Mouse (Mus musculus) embryo, embryonic 10 days (tissue): Measurements from ENCODE around the gene Dusp15.

Experiments
- DNase-seq: peaks from one replicate; pipeline ENCODE4 v3.0.0-alpha.2; 2015; ENCODE audit warnings: low spot score

Gene Dusp15

GRCm38 (mm10) chr2:152951065-152951849 lies at the start of gene Dusp15:
Gene Dusp15, minus strand, starts transcription at chr2:152951698.
- peak; percentile 47 for DNase-seq

- DNase-seq: no peak
Observed at GRCm38 (mm10) chr2:152997046-152997445, 45.5 kb upstream of the Dusp15 start.

- DNase-seq: no peak
Observed at GRCm38 (mm10) chr2:152991529-152991928, 40.0 kb upstream of the Dusp15 start.

- no peak for DNase-seq
Observed at GRCm38 (mm10) chr2:152985582-152985981, 34.1 kb upstream of the Dusp15 start.

GRCm38 (mm10) chr2:152976991-152977390 lies 25.5 kb upstream of the Dusp15 start:
- no peak for DNase-seq

GRCm38 (mm10) chr2:152965555-152965954 lies 14.1 kb upstream of the Dusp15 start:
- no peak for DNase-seq

GRCm38 (mm10) chr2:152962091-152962793 lies 10.7 kb upstream of the Dusp15 start, which contains the start of gene Ttll9:
Gene Ttll9, plus strand, starts transcription at chr2:152962485.
- DNase-seq: peak; percentile 96

- no peak for DNase-seq
Observed at GRCm38 (mm10) chr2:152958116-152958515, 6.6 kb upstream of the Dusp15 start.

GRCm38 (mm10) chr2:152951850-152952720 lies 587 bp upstream of the Dusp15 start:
- DNase-seq: peak; percentile 23

GRCm38 (mm10) chr2:152950358-152951064 lies 987 bp downstream of the Dusp15 start:
- DNase-seq: no peak

GRCm38 (mm10) chr2:152948438-152949020 lies 3.0 kb downstream of the Dusp15 start:
- no peak for DNase-seq

GRCm38 (mm10) chr2:152947098-152947497 lies 4.4 kb downstream of the Dusp15 start:
- no peak for DNase-seq

- DNase-seq: no peak
Observed at GRCm38 (mm10) chr2:152944013-152944412, 7.5 kb downstream of the Dusp15 start.

GRCm38 (mm10) chr2:152943568-152943967 lies 7.9 kb downstream of the Dusp15 start:
- peak; percentile 28 for DNase-seq

- DNase-seq: peak; percentile 32
Observed at GRCm38 (mm10) chr2:152942898-152943515, 8.5 kb downstream of the Dusp15 start.

- DNase-seq: no peak
Observed at GRCm38 (mm10) chr2:152941776-152942175, 9.7 kb downstream of the Dusp15 start.

GRCm38 (mm10) chr2:152941106-152941505 lies 10.4 kb downstream of the Dusp15 start:
- no peak for DNase-seq

GRCm38 (mm10) chr2:152939846-152940245 lies 11.7 kb downstream of the Dusp15 start:
- peak; percentile 83 for DNase-seq

- DNase-seq: peak; percentile 83
Observed at GRCm38 (mm10) chr2:152933614-152934013, 17.9 kb downstream of the Dusp15 start.

- DNase-seq: no peak
Observed at GRCm38 (mm10) chr2:152933048-152933447, 18.4 kb downstream of the Dusp15 start, which contains the start of gene Foxs1. Gene Foxs1, minus strand, starts transcription at chr2:152933208.
